Mouse (Mus musculus) heart, postnatal 36 days (tissue): ENCODE measurements around the gene Naip1. TPM values are rescaled to one million over a fixed set of nuclear protein-coding genes. Genes with fewer than 3 reads are reported as not detected.
"Not testable (repeated sequence)": the region's sequence is repeated elsewhere in the genome, so short reads cannot be mapped to it uniquely, and the experiment has no call there.

Experiments
- DNase-seq, 2 experiments: peaks; one replicate each; pipeline ENCODE4 v3.0.0; 2021 to 2022
- intact Hi-C: fragments of 180-260 bp; cut with DNase I; formaldehyde crosslinking; loops from one replicate; pipeline ENCODE4 v1.15.1; 2025
- total RNA-seq, 2 experiments: library from RNA; stranded (reverse); gene quantifications; 2 replicates each; pipeline ENCODE4 v1.2.3; 2021

The Naip1 gene
- total RNA-seq, result under 1 TPM in 1 of 2 experiments, not detected in 1; 0.08 TPM

DNA sequence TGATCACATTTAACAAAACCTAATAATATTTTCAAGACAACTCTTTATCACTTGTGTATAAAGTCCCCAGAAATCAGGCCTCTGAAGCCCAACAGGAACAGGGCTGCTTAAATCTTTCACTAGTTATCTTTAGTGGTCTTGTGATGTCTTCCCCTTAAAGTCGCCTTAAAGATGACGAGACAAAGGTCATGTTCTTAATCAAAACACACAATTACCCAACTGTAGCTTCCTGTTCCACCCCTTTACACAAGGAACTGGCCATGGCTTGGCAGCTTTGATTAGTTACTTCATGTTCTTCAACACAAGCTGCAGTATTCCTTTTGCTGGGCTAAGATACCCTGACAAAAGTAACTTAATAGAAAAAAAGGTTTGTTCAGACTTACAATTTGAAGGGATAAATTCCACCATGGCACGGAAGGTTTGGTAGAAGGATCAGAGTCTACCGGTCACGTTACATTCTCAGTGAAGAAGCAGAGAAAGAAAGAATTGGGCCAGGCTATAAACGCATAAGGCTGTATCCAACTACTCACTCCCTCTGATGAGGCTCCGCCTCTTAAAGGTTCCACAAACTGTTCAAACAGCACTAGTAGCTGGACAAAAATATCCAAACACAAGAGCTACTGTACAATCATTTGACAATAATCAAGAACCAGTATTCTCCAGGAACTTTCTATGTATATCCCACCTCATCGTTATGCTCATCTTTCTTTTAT, at the start of gene Naip1:
Gene Naip1, minus strand, starts transcription at position 455 of the 713 bp plus-strand sequence.
- DNase-seq, intact Hi-C loops: not testable (repeated sequence)

DNA sequence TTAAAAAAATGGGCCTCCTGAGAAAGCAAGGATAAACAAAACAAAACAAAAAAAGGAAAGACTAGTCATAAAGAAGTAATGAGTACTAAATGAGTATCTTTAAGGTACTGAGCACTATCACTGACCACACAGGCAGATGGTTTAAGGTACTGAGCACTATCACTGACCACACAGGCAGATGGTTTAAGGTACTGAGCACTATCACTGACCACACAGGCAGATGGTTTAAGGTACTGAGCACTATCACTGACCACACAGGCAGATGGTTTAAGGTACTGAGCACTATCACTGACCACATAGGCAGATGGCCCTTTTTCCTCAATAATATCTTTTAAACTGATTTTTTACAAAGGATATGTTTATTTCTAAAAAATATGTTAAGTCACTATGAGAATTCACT, 47.0 kb upstream of the Naip1 start:
- intact Hi-C loops, DNase-seq: not testable (repeated sequence)

DNA sequence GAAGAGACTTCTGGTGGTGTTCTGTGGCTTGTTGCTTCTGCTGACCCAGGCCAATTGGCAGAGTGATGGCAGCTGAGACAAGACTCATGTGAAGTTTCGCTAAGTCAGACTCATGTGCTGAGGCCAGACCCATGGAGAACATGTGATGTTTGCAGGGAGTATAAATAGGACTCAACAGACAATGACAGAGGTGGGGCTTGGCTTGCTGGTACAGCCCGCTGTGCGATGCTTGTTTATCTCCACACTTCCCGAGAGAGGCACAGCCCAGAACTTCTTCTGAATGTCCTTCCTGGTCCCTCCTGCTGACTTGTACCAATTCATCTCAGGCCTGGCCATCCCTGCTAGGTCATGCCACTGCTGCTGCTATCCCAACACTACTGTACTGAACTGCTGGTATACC, 42.7 kb upstream of the Naip1 start:
- intact Hi-C loops, result no loop called here
- no peak for DNase-seq

DNA sequence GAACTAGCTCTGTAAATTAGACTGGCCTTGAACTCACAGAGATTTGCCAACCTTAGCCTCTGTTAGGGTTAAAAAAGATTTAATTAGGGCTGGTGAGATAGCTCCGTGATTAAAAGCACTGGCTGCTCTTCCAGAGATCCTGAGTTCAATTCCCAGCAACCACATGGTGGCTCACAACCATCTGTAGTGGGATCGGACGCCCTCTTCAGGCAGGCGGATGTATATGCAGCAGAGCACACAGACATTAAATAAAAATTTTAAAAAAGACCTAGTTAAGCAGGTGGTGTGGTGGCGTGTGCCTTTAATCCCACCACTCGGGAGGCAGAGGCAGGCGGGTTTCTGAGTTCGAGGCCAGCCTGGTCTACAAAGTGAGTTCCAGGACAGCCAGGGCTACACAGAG, 41.7 kb upstream of the Naip1 start:
- intact Hi-C loops, result loop anchor here (5.0 kb wide), 3 partner anchors 103 to 338 kb away; partner anchors contain the start of genes Ak6, Rad17, Slc30a5 and Taf9
- not testable (repeated sequence) for DNase-seq

DNA sequence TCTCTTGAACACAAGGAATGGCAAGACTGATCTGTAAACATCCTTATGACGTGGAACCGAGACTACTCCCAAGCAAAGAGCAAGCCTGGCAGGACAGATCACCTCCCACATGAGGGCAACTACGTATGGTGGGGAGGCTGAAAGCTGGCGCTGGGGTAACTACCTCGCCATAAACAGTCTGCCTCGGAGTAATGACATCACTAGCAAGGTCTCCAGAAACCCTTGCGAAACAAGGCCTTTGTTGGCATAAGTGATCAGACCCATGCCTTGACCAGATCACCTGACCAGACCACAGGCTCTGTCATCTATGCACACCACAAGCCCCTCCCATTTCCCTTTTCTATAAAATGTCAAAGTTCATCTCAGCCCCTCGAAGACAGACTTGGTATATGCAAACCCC, 40.6 kb upstream of the Naip1 start:
- intact Hi-C loops, result loop anchor here (5.0 kb wide), 3 partner anchors 104 to 339 kb away; partner anchors contain the start of genes Ak6, Rad17, Slc30a5 and Taf9
- no peak for DNase-seq

DNA sequence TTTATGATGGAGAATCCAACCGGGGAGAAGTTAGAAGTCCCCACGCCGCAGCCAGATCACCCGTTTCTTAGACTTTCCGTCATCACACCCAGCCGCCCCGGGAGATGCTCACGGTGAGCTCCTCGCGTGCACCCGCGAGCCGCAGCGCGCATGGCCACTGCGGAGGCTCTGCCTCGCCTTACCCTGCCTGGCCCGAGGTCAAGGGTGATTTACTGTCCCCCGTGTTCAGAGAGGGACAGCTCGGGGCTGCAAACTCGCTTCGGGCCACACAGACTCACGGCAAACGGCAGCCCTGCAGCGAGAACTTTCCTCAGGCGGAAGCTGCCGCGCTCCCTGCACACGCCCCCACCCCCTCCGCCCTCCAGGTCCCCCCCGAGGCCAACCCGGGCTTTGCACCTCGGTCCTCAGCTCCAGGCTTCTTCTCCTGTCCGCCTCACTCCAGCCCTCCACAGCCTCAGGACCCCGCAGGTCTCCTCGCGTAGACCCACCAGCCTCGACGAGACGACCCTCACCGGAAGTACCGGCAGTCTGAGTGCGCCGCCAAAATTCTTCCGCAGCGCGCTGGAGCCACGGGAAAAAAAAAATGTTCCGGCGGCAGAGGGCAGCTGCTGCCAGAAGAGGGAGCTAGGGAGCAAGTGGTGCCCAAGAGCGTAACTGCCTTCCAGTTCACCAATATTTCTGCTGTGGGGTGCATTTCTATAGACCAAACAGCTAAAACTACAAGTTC, 39.6 kb upstream of the Naip1 start, which contains the start of gene Gtf2h2:
Gene Gtf2h2, minus strand, starts transcription at position 519 of the 727 bp plus-strand sequence.
- intact Hi-C loops, result loop anchor here (5.0 kb wide), 3 partner anchors 105 to 340 kb away; partner anchors contain the start of genes Ak6, Rad17, Slc30a5 and Taf9
- peak; percentile 91 to 92 for DNase-seq

DNA sequence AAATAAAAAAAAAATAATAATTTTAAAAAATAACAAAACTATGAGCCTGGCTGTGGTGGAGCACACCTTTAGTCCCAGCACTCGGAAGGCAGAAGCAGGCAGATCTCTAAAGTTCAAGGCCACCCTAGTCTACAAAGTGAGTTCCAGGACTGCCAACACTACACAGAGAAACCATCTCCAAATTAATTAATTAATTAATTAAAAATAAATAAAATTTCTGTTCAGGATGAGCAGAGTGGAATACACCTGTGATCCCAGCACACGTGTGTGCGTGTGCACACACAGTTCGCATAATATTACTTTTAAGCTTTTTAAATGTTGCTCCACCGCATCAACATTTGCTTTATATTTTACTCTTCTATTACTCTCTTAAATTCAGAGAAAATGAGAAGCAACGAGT, 39.0 kb upstream of the Naip1 start:
- intact Hi-C loops, result loop anchor here (5.0 kb wide), 3 partner anchors 106 to 341 kb away; partner anchors contain the start of genes Ak6, Rad17, Slc30a5 and Taf9
- no peak for DNase-seq

DNA sequence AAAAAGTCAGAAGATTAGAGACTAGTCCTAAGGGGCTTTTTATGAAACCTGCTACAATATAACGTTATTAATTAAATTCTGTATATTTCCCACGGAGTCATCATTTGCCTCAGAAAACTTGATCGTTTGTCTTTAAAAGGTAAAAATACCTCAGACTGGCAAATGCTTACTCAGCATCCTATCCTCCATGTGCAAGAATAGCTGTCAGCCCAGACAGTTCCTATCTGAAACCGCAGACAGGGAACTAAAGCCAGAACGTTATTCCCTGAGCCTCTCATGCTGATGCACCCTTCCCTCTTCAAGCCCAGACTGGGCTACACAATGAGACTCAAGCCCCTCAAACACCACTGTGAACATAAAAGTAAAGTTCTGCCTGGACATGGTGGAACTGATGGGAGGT, 37.8 kb upstream of the Naip1 start:
- no peak for DNase-seq
- intact Hi-C loops, result loop anchor here (5.0 kb wide), 3 partner anchors 107 to 342 kb away; partner anchors contain the start of genes Ak6, Rad17, Slc30a5 and Taf9

DNA sequence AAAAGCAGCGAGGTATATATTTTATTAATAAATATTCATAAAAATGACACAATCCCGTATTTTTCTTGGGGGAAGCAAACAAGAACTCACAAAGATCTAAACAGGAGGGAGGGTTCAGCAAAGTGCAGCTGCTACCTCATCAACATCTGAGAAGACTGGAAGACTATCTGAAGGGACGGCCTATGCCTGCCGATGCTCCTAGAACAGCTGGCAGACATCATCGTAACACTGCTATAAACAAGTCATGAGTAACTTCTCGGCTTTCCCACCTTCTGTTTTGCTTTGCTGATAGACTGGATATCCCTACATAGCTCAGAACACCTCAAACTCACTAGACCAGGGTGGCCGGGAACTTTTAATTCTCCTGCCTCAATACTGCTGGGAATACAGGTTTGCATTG, 30.9 kb upstream of the Naip1 start:
- no peak for DNase-seq
- intact Hi-C loops, result no loop called here

DNA sequence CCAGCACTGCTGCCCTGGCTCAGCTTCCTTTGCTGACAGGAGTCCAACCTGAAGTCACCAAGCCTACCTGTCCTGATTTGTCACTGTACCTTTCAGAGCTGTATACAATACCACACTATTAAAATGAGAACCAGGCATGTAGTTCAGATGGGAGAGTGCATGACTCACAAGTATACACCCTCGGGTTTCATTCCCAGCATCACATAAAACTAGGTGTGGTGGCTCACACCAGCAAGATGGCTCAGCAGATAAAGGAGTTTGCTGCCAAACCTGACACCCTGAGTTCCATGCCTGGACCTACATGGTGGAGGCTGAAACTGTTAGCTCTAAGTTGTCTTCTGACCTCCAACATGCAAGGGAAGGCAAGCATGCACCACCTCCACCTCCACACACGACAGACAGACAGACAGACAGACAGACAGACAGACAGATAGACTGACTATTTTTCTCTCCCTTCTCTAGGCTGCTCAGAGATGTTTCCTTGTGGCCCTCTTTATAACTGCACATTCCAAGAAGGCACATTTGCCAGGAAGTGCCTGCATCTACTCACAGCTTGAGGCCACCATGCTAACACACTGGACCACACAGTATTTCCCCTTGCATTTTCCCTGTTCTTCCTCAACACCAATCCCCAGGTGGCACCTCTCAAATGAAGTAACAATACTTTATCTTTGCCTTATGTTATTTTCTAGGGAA, 11.0 kb upstream of the Naip1 start:
- DNase-seq, result no peak
- intact Hi-C loops, result no loop called here

DNA sequence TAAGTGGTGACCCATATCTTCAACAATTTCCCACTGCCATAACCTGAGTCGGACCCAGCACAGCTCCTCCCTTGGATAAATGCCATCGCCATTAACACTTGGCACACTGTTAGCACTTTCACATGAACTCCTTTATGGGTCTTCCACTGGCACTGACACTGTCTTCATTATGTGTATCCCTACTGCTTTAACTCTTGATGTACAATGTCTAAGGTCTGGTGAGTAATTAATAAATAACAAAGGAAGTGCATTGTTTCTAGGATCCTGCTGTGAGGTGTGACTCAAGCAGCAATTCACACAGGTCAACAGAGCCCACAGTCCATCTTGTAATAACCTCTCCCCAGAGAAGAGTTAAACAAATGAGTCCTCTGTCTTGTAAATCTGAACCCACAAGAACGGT, 8.7 kb upstream of the Naip1 start:
- no peak for DNase-seq
- intact Hi-C loops, result no loop called here

DNA sequence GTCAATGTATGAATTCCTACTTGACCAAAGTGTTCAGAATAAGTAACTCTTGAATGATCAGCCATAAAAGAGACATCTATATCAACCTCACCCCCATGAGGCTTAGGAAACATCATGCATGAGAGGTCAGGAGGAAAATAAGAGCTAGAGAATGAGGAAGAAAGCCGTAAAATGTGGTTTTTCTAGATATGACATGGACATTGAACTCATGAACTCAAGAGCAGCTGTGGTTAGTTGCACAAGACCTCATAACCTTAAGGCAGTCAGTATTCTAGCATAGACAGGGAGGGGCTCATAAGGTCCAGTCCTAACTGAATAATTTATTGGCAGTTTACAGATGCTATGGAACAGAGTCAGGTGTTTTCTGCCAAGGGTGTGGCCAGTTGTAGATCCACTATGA, 3.2 kb downstream of the Naip1 start:
- intact Hi-C loops, result no loop called here
- no peak for DNase-seq

DNA sequence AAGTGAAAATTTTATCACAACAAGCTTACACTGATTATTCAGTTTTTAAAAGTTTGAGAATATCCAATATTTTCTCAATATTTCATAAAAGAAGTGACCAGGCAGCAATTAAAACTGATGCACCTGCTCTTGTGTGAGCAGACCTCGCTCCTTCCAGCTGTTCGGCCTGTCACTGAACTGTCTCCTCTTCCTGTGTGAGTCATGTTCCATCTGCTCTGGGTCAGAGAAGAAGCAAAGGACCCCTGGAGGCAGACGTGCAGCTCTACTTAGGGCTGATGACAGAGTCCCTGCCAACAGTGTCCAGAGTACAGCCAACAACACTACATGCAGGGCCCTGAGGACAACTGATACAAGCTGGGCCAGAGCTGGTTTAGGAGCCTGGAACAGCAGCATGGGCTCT, 12.6 kb downstream of the Naip1 start:
- no peak for DNase-seq
- intact Hi-C loops, result no loop called here

DNA sequence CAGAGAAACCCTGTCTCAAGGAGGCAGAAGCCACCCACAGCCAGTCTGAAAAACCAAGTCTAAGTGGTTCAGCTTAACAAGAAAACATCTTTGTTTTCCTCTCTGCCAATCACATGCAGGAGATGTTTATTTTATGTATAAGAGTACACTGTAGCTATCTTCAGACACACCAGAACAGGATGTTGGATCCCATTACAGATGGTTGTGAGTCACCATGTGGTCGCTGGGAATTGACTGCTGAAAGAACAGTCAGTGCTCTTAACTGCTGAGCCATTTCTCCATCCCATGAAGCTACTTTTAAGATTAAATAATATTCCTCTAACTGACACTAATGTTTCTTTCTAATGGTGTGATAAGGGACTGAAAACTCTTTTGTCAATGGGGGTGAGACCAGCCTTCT, 14.0 kb downstream of the Naip1 start:
- no peak for DNase-seq
- intact Hi-C loops, result no loop called here

DNA sequence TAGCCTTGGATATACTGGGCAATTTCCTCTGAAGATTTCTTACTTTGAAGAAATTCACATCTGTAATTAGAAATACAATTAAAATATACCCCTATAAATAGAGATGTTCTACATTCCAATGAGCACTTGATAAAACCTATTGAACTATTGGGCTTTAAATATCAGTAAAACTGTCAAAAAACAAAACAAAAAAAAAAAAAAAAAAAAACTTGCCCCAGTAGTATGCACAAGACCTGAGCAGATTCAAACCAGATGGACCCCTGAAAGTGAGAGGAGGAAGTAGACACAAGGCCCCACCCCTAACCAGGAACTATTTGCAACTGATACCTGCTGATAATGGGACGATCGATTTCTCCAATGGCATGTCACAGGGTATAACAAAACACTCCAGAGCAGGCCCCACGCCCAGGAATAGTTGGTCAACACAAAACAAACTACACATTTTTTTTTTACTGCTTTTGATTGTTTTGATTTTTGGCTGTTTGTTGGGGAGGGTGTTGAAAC, 15.3 kb downstream of the Naip1 start:
- intact Hi-C loops, result no loop called here
- DNase-seq, result no peak

DNA sequence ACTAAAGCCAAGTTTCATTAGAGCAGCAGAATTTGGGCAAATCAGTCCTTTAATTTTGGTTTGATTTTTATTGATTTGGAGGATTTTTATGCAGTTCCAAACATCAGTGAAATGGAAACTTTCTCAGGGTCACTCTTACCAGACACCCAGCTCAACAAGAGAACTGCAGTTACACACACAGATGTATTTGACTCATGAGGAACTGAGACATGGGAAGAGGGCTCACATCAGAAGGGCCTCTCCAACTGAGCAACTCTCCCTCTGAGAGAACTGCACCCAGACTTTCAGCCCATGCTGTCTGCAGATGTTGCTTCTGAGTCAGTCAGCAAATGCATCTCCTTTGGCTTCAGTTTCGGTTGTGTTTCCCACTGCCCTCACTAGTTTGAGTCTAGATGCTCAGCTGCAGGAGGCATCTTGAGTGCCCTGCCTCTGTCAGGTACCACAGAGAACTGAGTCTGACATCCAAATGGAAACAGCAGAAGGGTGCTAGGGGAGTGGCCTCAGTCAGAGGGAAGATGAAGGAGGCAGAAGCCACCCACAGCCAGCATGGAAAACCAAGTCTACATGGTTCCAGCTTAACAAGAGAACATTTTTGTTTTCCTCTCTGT, 16.0 kb downstream of the Naip1 start:
- DNase-seq, intact Hi-C loops: not testable (repeated sequence)

DNA sequence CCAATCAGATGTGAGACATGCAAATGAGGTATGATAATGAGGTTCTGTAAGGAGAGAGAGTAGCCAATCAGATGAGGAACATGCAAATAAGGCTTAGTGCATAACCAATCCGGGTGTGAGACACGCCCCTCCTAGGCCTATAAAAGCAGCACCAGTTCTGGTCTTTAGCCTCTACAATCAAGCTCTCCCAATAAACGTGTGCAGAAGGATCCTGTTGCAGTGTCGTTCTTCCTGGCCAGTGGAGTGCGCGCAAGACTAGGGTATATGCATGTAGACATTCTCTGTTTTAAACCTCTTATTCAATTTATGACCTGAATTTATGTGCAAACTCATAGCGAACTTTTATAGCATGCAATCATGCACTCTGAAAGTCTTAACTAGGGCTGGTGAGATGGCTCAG, 32.7 kb downstream of the Naip1 start:
- intact Hi-C loops, DNase-seq: not testable (repeated sequence)

DNA sequence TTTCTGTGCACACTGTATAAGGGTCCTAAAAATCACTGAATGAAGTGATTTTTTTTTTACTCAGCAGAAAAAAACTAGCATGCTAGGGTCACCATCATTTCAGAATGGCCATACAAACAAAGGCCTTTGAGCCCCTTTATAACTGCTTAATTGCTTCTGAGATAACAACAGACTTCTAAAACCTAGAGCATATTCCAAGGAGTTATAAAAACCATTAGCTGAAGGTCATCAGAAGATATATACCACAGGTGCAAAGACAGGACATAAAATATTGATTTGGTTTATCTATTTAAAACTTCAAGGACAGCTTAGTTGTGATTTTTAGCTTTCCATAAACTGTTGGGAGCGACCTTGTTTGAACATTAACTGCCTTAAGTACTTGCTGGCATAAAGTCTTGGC, 38.2 kb downstream of the Naip1 start:
- intact Hi-C loops, result no loop called here
- DNase-seq, result no peak

DNA sequence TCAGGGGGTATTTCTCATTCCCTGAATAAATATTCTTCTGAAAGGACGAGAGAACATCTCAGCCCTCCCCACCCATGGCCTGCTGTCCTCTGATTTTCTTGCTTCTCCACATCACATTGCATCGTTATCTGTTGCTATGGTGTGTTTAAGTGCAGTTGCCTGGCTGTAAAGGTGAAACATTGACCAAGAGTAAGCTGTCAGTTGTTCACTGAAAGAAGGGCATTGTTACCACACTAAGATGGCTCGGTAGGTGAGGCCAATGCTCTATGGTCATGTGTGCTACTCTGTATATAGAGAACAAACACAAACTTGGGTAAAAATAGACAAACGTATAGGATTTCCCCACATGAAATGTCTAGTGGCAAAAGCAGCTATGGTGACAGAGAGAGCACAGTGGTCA, 42.8 kb downstream of the Naip1 start:
- no peak for DNase-seq
- intact Hi-C loops, result no loop called here

DNA sequence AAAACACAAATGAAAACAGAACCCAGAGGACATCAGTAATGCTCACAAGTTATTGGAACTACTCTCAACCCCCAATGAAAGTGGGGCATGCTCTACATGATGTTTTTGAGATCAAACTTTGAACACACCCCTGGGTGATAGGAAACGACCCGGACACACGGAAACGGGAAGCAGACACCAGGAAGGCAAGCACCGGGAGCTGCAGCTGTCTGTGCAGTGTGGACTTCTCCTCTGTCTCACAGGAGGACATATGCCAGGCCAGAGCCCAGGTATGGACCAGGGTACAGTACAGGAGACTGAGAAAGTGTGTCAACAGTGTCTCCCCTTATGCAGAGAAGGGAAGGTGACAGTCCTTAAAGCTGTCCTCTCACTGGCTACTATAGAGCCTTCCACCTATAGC, 43.5 kb downstream of the Naip1 start:
- no peak for DNase-seq
- intact Hi-C loops, result no loop called here
